Mouse (Mus musculus): ENCODE results near the gene Cant1.

DNA sequence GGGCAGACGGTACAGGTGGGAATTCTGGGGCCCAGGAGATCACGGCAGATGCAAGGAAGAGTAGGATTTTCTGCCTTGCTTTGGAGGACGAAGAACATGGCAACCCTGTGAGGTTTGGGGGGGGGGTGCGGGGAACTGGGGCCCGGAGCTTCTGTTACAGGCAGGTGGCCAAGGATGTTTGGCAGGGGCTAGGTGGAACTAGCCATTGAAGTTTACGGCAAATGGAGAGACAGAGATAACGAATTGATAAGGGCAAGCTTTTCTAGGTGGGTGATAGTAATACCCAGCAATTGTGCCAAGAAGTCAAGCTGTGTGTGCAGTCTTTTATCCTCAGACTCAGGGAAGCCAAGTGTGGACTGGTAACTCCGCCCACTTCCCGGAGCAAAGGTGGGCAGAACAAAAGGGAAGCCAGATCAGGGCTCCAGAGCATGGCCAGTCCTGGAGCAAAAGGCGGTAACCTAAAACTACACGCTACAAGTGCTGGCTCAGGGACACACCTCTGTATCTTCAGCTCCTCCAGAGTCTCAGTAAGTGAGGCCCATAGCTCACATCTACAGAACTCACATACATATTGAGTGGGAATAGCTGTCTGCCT lies 48.7 kb upstream of the Cant1 start:
- TF ChIP-seq TAL1 (IDR thresholded peaks at IDR 0.05; ENCODE audit: low read length) (no peak), GATA1 (IDR thresholded peaks at IDR 0.05; ENCODE audit: low read length) (no peak)
